Mouse (Mus musculus) inflammation-experienced regulatory T-cells, adult 6 months (primary cell): ENCODE results near the gene Imp4. TPM values are rescaled to one million over a fixed set of nuclear protein-coding genes. Genes with fewer than 3 reads are reported as not detected.
A peak's percentile ranks its signal among the peaks of the same experiment; 100 is the strongest.
"Not testable (repeated sequence)": the region's sequence is repeated elsewhere in the genome, so short reads cannot be mapped to it uniquely, and the experiment has no call there.

ENCODE experiments used
- ATAC-seq: one replicate; pipeline ENCODE4 v1.8.0; 2017
- polyA plus RNA-seq, 3 experiments: library from polyadenylated mRNA; unstranded; fragments of 100-300 nt; shearing (Covaris generic); gene quantifications; one replicate each; pipeline ENCODE4 v1.2.1; 2017

The Imp4 gene
- polyA plus RNA-seq: 100 to 1,000 TPM in 2 of 3 experiments, 10 to 100 TPM in 1; 97.9 to 160 (median 117) TPM

DNA sequence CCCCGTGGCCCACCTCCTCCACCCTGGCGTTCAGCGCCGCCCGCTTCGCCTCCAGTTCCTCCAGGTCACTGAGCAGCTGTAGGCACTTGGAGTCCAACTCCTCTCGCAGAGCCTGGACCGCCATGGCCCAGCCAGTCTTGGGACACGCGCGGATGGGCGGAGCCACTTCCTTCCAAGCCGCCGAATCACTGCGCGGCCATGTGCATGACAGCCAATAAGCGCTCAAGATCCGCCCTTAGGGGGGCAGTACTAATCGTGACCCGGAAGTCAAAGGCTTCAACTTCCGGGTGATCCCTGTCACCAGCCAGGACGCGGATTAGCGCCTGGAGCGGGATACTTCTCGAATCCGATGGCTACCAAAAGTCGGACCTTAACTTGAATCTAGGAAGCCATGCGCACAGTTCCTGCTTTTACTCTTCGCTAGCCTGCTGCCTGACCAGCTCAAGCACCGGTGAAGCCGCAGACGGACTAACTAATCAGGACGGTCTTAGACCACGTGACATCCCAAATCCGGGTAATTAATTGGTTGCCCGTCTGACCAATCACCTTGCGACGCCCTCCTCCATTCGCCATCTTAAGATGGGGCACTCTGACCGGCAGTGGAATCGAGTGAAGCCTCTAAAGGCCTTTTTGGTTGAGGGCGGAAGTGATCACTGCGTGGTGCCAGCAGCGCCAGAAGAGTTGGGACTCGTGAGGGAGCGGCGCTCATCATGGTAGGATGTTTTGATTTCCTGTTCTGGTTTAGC is at the start of gene Imp4, which contains the start of gene Ccdc115:
Gene Imp4 (plus strand): TSS at position 637 of the 746 bp plus-strand sequence.
Gene Ccdc115 (minus strand): TSS at position 458 of the 746 bp plus-strand sequence.
- peak; percentile 90 for ATAC-seq

GRCm38 (mm10) chr1:34396321-34396720 is 43.3 kb upstream of the Imp4 start:
- ATAC-seq: no peak

DNA sequence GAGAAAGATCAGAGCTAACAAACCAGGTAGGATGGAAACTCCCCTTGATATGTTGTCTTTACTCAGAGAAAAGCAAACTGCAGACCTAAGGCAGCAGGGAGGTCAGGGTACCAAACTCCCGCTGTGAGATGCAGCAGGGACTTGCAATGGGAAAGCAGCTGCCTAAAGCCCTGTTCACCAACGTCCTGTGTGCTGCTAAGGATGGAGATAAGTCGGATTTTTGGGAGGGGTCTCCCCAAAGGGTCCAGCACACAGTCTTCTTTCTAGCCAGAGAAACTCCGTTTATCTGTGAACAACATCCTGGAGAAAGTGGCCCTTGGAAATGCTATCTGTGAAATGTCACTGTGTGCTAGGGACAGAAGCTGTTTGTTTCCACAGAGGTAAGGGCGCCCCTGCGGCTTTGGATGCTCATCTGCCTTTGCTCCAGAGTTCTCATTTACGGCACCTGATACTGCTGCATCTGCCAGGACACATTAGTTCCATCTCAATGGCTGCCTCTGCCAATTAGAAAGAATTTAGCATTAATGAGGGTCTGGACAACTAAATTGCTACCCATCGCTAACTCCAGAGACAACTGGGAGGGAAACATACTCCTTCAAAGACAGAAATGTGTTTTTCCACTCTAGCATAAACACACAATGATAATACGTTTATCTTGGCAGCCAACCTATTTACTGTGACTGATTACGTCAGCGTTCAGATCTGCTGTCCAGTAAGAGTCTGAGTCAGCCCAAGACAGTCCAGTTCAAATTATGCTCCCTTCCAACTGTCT is 40.3 kb upstream of the Imp4 start:
- ATAC-seq: no peak

DNA sequence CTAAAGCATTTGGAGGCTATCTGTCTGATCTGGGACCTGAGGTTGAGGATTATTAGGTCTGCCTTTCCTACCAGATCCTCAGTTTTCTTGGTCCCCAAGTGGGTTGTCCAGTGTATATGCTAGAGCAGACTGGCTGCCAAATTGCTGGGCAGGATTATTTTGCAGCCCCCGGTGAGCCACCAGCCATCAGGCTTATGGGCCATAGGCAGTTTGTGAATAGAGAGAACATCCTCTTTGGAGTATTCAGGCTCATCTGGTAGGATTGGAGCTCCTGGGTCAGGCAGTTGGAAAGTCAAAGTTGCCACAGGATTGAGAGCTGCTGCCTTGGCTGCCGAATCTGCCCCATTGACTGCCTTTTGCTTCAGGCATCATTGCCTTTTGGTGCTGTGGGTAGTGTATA is 11.2 kb upstream of the Imp4 start:
- ATAC-seq: no peak

DNA sequence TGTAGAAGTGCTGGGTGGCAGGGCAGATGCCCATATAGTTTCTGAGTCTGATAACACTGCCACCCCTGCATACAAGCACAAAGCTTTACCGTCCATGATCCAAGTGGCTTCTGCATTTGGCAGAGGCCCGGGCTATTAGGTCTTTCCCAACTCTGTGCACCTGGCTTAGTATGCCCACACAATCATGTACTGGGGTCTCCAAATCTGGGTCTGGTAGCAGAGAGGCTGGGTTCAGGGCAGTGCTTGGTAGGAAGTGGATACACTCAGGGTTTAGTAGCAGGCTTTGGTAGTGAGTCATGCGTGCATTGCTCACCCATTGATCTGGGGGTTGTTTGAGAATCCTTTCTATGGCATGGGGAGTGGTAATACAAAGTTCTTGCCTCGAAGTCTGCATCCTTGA is 10.4 kb upstream of the Imp4 start:
- ATAC-seq: no peak

DNA sequence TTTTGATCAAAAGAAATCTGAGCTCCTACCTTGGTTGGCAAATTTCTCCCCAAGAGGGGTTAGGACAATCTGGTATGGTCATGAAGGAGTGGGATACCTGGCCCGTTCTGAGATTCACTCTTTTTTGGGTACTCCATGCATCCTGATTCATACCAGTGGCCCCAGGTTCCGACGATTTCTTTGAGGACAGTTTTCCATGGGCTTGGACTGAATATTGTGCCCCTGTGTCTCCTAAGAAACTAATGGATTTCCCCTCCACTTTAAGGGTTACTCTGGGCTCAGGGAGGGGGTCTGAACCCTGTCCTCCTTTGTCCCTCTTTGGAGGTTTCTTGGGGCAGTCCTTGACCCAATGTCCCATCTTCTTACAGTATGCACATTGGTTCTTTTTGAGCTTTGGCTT is 8.7 kb upstream of the Imp4 start:
- ATAC-seq: no peak

- no peak for ATAC-seq
Measured at GRCm38 (mm10) chr1:34431431-34431830, 8.2 kb upstream of the Imp4 start.

DNA sequence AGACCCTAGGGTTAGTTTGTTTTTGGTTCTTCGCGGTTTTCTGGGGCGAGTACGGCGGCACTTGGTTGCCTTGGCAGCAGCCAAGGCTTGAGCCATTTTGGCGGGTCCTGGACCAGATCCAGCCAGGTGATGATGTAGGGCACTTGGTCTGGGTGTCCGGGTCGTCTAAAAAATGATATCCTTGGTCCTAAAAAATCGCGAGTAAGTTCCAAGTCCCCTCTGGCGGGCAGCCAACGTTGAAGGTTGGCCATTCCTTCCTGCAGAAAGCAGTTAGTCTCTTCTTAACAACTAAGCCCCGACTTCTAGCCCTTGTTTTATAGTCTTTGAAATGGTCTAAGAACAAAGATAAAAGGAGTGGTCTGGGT is 7.3 kb upstream of the Imp4 start:
- no peak for ATAC-seq

DNA sequence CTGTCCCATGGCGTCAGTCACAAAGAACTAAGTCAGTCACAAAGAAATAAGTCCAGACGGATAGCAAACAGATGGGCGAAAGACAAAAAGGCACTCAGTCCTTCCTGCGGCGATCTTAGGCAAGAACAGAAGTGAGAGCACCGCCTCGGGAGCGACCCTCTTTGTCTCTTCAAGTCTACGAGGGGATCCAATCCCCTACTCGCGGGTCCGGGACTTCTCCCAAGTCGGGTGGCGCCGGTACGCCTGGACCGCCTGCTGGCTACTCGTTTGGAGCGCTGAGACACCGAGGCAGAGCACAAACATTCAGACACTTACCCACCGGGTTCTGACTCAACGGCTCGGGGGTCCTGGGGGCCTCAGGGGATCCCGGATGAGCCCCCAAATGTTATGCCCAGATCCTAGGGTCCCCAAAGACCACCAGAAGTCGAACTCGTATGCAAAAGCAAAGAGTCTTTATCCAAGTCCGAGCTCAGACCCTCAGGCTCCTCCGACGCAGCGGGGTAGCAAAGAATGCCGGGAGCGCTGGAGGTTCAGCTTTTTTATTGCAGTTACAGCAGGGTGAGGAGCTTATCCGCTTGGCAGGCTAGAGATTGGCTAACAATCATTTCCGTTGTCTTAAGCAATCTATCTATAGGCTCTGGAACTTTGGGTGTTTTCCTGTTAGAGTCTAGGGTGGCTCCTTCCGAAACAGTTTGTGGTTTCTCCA is 6.7 kb upstream of the Imp4 start:
- peak; percentile 66 for ATAC-seq

- ATAC-seq: peak; percentile 54
Measured at GRCm38 (mm10) chr1:34433891-34434521, 5.6 kb upstream of the Imp4 start.

- peak; percentile 22 for ATAC-seq
Measured at GRCm38 (mm10) chr1:34434660-34435160, 4.9 kb upstream of the Imp4 start.

- ATAC-seq: no peak
Measured at GRCm38 (mm10) chr1:34435371-34436120, 4.1 kb upstream of the Imp4 start.

- no peak for ATAC-seq
Measured at GRCm38 (mm10) chr1:34436374-34436773, 3.3 kb upstream of the Imp4 start.

DNA sequence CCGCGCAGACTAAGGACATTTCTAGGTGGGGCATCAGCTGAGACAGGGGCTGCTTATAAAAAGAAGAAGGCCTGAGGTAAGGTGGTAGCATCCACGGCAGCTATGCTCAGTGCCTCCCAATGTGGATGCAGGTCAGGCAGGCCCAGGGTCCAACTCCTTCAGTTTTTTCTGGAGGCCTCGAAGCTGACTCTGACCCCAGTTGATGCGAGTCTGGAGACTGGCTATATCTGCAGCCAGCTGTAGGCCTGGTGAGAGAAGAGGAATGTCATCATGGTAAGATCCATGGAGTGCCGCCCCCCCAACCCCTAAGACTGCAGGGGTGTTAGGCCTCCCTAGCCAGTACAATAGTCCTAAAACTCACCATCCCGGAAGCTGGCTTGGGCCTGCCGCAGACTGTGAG is 2.3 kb upstream of the Imp4 start:
- ATAC-seq: not testable (repeated sequence)

DNA sequence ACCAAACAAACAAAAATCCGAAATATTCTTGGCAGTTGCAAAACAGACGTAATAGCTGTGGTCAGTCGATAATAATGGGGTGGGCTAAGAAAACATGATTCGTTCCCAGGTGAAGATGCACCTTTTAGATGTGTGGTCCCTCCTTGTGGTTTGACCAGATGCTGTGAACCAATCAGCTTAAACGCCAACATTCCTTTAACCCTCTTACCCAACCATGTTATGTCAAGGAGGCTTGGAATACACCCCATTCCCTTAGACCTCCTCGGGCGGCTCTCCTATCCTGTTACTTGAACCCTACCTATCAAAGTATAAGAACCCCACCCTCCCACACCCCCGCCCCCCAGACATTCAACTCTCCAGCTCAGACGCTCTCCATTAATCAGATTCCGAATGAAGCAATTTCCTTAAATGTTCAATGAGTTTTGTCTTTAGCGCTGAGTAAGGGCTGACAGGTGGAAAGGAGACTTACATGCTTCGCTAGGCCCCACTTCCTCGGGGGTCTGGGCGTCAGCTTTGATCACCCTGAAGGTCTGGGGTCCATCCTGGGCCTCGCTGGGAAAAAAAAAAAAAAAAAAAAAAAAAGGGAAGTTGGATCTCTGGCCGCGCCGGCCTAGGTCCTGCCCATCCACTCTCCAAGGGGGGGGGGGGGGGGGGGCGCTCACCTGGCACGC is 1.1 kb upstream of the Imp4 start:
- ATAC-seq: no peak

GRCm38 (mm10) chr1:34439961-34440630 is 445 bp downstream of the Imp4 start:
- peak; percentile 16 for ATAC-seq

- no peak for ATAC-seq
Measured at GRCm38 (mm10) chr1:34443124-34443523, 3.5 kb downstream of the Imp4 start.

- no peak for ATAC-seq
Measured at GRCm38 (mm10) chr1:34458431-34458830, 18.8 kb downstream of the Imp4 start.

- peak; percentile 87 for ATAC-seq
Measured at GRCm38 (mm10) chr1:34459284-34460060, 19.8 kb downstream of the Imp4 start, which contains the start of gene Ptpn18. Gene Ptpn18 (plus strand): TSS chr1:34459762.

DNA sequence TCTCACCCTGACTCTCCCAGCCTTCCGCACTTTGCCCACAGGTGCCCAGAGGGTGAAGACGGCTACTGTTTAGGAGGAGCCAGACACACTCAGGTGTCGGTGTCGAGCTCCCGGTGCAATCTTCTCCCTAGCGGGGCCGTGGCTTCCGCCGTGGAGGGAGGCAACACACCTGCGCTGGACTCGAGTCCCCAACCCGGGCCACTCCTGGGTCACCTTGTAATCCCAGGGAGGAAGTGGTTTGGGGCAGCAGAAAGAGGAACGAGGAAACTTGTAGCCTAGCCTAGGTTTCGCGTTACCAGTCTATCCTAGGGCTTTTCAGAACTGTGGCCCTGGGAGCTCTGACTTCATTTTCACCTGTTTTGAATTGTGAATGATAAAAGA is 20.4 kb downstream of the Imp4 start:
- peak; percentile 36 for ATAC-seq
